Mouse (Mus musculus) kidney, embryonic 14.5 days (tissue): Measurements from ENCODE around the gene Tcf7. TPM values are rescaled to one million over a fixed set of nuclear protein-coding genes. Genes with fewer than 3 reads are reported as not detected.
A peak's percentile ranks its signal among the peaks of the same experiment; 100 is the strongest.

Source experiments
- ATAC-seq: fragments of 200-750 bp; cut with Nextera tagmentation; 2 replicates; pipeline ENCODE4 v1.8.0; 2017; ENCODE audit warnings: moderate number of reproducible peaks, mild to moderate bottlenecking, moderate TSS enrichment, moderate library complexity; ENCODE audit not compliant: low FRiP score, low TSS enrichment
- H3K27ac ChIP-seq: fragments of 300-500 bp; sonication (generic); 2 replicates; pipeline ENCODE4 v1.5.1; 2014; ENCODE audit warnings: low read depth, mild to moderate bottlenecking, low read length, moderate library complexity, mixed read lengths
- H3K27me3 ChIP-seq: fragments of 300-500 bp; sonication (generic); 2 replicates; pipeline ENCODE4 v1.6.1; 2014; ENCODE audit warnings: mild to moderate bottlenecking, low read length; ENCODE audit not compliant: control insufficient read depth, insufficient read depth
- H3K36me3 ChIP-seq: fragments of 300-500 bp; sonication (generic); 2 replicates; pipeline ENCODE4 v1.6.1; 2014; ENCODE audit warnings: low read length, mixed read lengths; ENCODE audit not compliant: control insufficient read depth, insufficient read depth
- H3K4me1 ChIP-seq: fragments of 300-500 bp; sonication (generic); 2 replicates; pipeline ENCODE4 v1.6.1; 2014; ENCODE audit warnings: low read length, mixed read lengths; ENCODE audit not compliant: control insufficient read depth, insufficient read depth
- H3K4me2 ChIP-seq: fragments of 300-500 bp; sonication (generic); replicated peaks from 2 replicates; pipeline ENCODE4 v1.6.1; 2014; ENCODE audit warnings: low read depth, mild to moderate bottlenecking, low read length
- H3K4me3 ChIP-seq: fragments of 300-500 bp; sonication (generic); 2 replicates; pipeline ENCODE4 v1.5.1; 2014; ENCODE audit warnings: mild to moderate bottlenecking, low read length
- H3K9ac ChIP-seq: fragments of 300-500 bp; sonication (generic); 2 replicates; pipeline ENCODE4 v1.6.1; 2014; ENCODE audit warnings: low read depth, mild to moderate bottlenecking, low read length, moderate library complexity
- H3K9me3 ChIP-seq: fragments of 300-500 bp; sonication (generic); 2 replicates; pipeline ENCODE4 v1.6.1; 2016; ENCODE audit warnings: low read length; ENCODE audit not compliant: control insufficient read depth
- WGBS: fragments of 180-500 bp; shearing (Covaris S2); extraction: QIAGEN DNeasy Blood & Tissue Kit; methylation state at CpG from one replicate; pipeline ENCODE4 v1.1.7; 2014; 5-methylcytosine and 5-hydroxymethylcytosine counted together
- polyA plus RNA-seq: library from polyadenylated mRNA; unstranded; fragments of >200 nt; fragmentation: Nextera tagmentation; extraction: Ambion mirVana; gene quantifications from 2 replicates; pipeline ENCODE4 v1.2.1, GENCODE M21; 2014

Gene Tcf7
- polyA plus RNA-seq, 1 experiment from 2014 or later = 27.5 TPM

GRCm38 (mm10) chr11:52310709-52311108 lies 27.9 kb upstream of the Tcf7 start:
- Histone ChIP-seq H3K9me3 (no peaks in the 10 kb centered on the region), H3K4me1 (0 out of 2 replicates have a peak, but pooled peaks cover 8% of the 10 kb centered on the region), H3K4me2 (no peak overlapping the region), H3K4me3 (no peak overlapping the region), H3K9ac (no peak overlapping the region), H3K36me3 (no peaks in the 10 kb centered on the region), H3K27me3 (peaks cover 6% of the 10 kb centered on the region; the same call in 1 of the 2 replicates), H3K27ac (no peak overlapping the region)
- ATAC-seq = no peak
- WGBS = 83% methylated on average over 14 of the region's 14 CpGs

DNA sequence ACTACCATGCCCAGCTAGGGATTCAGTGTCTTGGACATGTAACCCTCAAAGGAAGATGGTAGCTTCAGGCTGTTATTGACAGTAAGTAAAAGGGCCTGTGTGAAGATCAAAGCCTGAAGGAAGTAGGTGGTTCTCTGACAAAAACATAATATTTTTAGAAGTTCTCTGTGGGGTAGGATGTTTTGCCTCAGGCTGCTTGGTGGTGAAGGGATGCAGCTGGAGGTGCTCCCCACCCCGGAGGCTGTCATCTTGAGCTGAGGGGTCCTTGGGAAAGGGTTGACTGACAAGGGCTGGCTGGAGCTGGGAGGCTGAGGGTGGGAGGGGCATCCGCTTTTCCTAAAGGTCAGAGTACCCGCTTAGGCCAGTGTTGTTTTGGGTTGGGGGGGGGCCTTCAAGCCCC lies 26.7 kb upstream of the Tcf7 start:
- Histone ChIP-seq H3K9me3 (no peaks in the 10 kb centered on the region), H3K27ac (no peak overlapping the region), H3K4me2 (no peak overlapping the region), H3K27me3 (peaks cover 5% of the 10 kb centered on the region; the same call in 1 of the 2 replicates), H3K9ac (no peak overlapping the region), H3K4me1 (0 out of 2 replicates have a peak, but pooled peaks cover 8% of the 10 kb centered on the region), H3K4me3 (no peak overlapping the region), H3K36me3 (no peaks in the 10 kb centered on the region)
- WGBS = 70% methylated on average over 3 of the region's 3 CpGs
- no peak for ATAC-seq

DNA sequence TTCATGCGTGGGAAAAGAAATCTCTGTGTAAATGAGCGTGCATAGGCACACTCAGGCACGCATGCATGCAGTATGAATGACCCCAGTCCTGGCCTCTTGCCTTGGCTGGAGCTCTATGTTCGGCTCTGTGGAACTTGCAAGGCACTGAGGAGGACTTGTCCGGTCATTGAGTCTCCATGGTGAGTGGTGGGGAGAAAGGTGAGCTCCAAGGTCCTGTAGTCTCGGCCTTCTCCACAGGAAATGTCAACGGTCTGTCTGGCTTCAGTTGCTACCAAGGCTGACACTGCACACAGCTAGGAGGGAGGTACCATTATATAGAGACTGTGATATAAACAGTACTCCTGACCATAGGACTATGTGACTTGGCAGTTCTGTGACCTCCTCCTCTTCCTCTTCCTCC lies 23.6 kb upstream of the Tcf7 start:
- Histone ChIP-seq H3K4me1 (0 out of 2 replicates have a peak, but pooled peaks cover 5% of the 10 kb centered on the region), H3K27ac (no peak overlapping the region), H3K9ac (no peak overlapping the region), H3K27me3 (no peaks in the 10 kb centered on the region), H3K4me3 (no peak overlapping the region), H3K4me2 (no peak overlapping the region), H3K9me3 (no peaks in the 10 kb centered on the region), H3K36me3 (no peaks in the 10 kb centered on the region)
- 65% methylated on average over 7 of the region's 7 CpGs for WGBS
- no peak for ATAC-seq

- 0 out of 2 replicates have a peak, but pooled peaks cover 5% of the 10 kb centered on the region for H3K4me1 ChIP-seq
- ATAC-seq = no peak
- H3K4me3 ChIP-seq = no peak overlapping the region
- no peak overlapping the region for H3K9ac ChIP-seq
- no peaks in the 10 kb centered on the region for H3K36me3 ChIP-seq
- H3K4me2 ChIP-seq = no peak overlapping the region
- no peaks in the 10 kb centered on the region for H3K9me3 ChIP-seq
- 63% methylated on average over 4 of the region's 4 CpGs for WGBS
- no peak overlapping the region for H3K27ac ChIP-seq
- no peaks in the 10 kb centered on the region for H3K27me3 ChIP-seq
Measured at GRCm38 (mm10) chr11:52305266-52305665, 22.5 kb upstream of the Tcf7 start.

DNA sequence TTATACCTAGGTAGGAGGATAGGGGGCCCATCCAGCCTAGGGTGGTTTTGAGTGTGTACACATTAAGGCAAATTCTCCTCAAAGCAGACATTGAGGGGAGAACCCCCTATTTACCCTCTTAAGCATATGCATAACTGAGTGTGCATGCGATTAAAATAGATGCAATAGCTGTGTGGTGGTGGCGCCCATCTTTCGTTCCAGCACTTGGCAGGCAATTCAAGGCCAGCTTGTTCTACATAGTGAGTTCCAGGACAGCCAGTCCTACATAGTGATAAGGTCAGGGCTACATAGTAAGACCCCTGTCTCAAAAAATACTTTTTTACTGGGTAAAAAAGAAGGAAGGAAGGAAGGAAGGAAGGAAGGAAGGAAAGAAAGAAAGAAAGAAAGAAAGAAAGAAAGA lies 19.9 kb upstream of the Tcf7 start:
- Histone ChIP-seq H3K4me3 (no peak overlapping the region), H3K27me3 (no peaks in the 10 kb centered on the region), H3K4me2 (no peak overlapping the region), H3K4me1 (no peaks in the 10 kb centered on the region), H3K36me3 (no peaks in the 10 kb centered on the region), H3K9me3 (no peaks in the 10 kb centered on the region), H3K9ac (no peak overlapping the region), H3K27ac (no peak overlapping the region)
- 92% methylated on average over 3 of the region's 3 CpGs for WGBS
- no peak for ATAC-seq

- Histone ChIP-seq H3K27ac (no peak overlapping the region), H3K36me3 (no peaks in the 10 kb centered on the region), H3K4me2 (no peak overlapping the region), H3K4me3 (no peak overlapping the region), H3K9me3 (no peaks in the 10 kb centered on the region), H3K9ac (no peak overlapping the region), H3K4me1 (no peaks in the 10 kb centered on the region), H3K27me3 (no peaks in the 10 kb centered on the region)
- ATAC-seq = no peak
- 62% methylated on average over 7 of the region's 7 CpGs for WGBS
Measured at GRCm38 (mm10) chr11:52299687-52300086, 16.9 kb upstream of the Tcf7 start.

GRCm38 (mm10) chr11:52298955-52299354 lies 16.1 kb upstream of the Tcf7 start:
- Histone ChIP-seq H3K4me1 (no peaks in the 10 kb centered on the region), H3K27me3 (no peaks in the 10 kb centered on the region), H3K4me3 (no peak overlapping the region), H3K36me3 (no peaks in the 10 kb centered on the region), H3K9me3 (no peaks in the 10 kb centered on the region), H3K4me2 (no peak overlapping the region), H3K27ac (no peak overlapping the region), H3K9ac (no peak overlapping the region)
- 76% methylated on average over 9 of the region's 9 CpGs for WGBS
- ATAC-seq = no peak

DNA sequence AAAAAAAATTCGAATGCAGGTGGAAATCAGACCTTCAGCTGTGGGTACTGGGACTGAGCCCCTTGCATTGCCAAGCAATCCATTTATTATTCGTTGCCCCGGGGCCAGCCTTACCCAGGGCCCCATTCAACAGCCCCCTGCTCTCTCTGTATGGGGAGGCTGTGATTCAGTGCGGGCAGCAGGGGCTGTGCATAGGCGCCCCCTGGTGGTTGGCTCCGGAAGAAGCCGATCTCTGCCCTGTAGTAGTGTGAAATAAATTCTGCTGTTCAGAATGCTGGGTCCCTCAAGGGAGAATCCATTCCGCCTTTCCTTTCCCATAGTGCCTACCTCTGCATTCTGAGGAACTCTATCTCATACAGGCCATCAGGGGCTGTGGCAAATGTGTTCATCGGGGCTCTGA lies 14.5 kb upstream of the Tcf7 start:
- Histone ChIP-seq H3K4me3 (no peak overlapping the region), H3K4me2 (no peak overlapping the region), H3K9me3 (no peaks in the 10 kb centered on the region), H3K36me3 (no peaks in the 10 kb centered on the region), H3K4me1 (no peaks in the 10 kb centered on the region), H3K27me3 (no peaks in the 10 kb centered on the region), H3K9ac (no peak overlapping the region), H3K27ac (no peak overlapping the region)
- 13% methylated on average over 9 of the region's 9 CpGs for WGBS
- peak; percentile 81 for ATAC-seq

- no peaks in the 10 kb centered on the region for H3K4me1 ChIP-seq
- H3K4me3 ChIP-seq = no peak overlapping the region
- 83% methylated on average over 9 of the region's 9 CpGs for WGBS
- no peak for ATAC-seq
- no peaks in the 10 kb centered on the region for H3K9me3 ChIP-seq
- H3K36me3 ChIP-seq = no peaks in the 10 kb centered on the region
- no peak overlapping the region for H3K4me2 ChIP-seq
- H3K27ac ChIP-seq = no peak overlapping the region
- H3K9ac ChIP-seq = no peak overlapping the region
- H3K27me3 ChIP-seq = no peaks in the 10 kb centered on the region
Measured at GRCm38 (mm10) chr11:52294103-52294502, 11.3 kb upstream of the Tcf7 start.
